Mouse (Mus musculus): ENCODE data around the gene Klhl5.

The Klhl5 gene

DNA sequence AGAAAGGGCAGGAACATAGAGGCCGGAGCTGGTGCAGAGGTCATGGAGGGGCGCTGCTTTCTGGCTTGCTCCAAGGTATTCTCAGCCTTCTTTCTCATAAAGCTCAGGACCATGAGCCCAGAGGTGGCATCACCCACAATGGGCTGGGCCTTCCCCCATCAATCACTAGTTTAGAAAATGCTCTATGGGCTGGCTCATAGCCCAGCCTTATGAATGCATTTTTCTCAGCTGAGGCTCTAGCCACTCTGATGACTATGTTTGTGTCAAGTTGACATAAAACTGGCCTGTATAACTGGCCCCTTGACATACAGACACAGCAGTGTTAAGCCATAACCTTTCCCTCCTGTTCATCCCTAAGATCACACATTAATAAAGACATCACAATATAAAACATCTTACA is 97.4 kb downstream of the Klhl5 start:
- DNase-seq: no peak

DNA sequence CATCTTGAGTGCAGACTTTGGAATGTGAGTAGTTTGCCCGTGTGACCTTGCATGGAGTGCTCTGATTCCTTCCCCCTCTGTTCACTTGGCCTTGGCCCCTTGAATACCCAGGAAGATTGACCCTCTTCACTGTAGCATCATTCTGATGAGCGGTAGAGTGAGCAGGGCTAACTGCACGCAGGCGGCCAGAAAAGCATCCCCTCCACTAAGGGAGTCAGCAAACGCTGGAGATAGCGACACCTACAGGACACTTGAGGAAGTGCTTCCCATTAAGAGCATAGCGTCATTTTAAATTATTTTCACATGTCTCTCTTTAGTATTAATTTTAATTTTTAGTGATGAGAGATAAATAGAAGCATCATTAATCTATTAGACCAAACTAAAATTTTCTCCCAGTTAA is 106.0 kb downstream of the Klhl5 start:
- DNase-seq: no peak
